Mouse (Mus musculus) thymus, postnatal 10 days (tissue): ENCODE measurements around the gene 6430571L13Rik.

ENCODE experiments used
- DNase-seq, 2 experiments: peaks; one replicate each; pipeline ENCODE4 v3.0.0; 2021; ENCODE audit warnings: low spot score in 2 of 2

The 6430571L13Rik gene

DNA sequence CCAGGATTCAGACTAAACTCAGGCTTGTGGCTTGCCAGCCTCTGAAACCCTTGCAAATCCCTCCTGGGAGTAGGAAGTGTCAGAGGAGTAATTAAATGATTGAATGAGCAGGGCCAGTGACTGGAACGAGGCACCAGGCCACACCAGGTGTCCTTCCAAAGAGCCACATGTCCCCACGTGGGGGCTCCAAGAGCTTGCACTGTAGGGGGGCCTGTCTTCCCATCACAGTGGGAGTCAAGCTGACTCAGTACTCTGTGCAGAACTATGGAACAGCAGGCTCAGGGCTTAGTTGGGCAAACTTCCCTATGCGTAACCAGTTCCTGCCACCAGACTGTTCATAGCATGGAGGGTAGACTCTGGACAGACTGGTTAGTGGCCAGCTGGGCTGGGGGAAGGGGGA lies 44.0 kb downstream of the 6430571L13Rik start:
- no peak for DNase-seq

- peak in 1 of 2 experiments; percentile 50 for DNase-seq
These were observed 46.3 kb downstream of the 6430571L13Rik start for GRCm38 (mm10) chr9:107386722-107387121.

DNA sequence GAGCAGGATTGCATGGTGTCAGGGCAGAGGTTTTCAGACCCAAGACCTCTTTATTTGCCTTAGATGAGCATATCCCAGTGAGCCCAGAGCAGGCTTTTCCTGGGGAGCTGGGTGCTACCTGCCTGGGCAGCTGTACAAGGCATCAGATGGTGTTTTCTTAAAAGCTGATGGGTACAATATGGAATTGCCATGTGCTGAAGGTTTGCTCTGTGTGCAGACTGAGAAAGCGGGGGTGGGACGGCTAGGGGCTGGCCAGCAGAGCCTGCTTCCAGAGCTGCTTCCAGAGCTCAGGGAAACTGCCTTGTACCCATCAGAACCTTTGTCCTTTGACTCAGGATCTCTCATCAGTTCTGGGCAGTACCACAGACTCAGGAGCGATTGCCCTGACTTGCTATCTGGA lies 47.3 kb downstream of the 6430571L13Rik start:
- DNase-seq, result no peak

- DNase-seq, result no peak
These were observed 47.9 kb downstream of the 6430571L13Rik start for GRCm38 (mm10) chr9:107388263-107388662.

DNA sequence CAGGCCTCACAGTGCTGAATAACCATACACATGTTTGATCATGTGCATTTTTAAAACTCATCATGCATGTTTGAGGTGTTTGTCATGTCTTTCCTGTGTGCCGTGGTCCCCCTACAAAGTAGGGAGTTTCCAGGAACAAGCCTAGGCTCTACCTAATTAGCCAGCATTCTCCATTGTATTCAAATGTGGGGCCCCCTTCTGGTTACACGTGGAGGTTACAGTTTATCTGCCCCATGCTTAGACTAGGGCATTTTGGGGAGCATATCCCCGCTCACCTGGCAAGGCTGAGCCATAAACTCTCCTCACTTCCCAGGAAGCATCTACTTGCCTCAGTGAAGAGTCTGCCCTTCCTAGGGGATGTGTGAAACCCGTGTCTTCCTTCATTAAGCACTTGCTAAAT lies 56.0 kb downstream of the 6430571L13Rik start:
- DNase-seq, result no peak

DNA sequence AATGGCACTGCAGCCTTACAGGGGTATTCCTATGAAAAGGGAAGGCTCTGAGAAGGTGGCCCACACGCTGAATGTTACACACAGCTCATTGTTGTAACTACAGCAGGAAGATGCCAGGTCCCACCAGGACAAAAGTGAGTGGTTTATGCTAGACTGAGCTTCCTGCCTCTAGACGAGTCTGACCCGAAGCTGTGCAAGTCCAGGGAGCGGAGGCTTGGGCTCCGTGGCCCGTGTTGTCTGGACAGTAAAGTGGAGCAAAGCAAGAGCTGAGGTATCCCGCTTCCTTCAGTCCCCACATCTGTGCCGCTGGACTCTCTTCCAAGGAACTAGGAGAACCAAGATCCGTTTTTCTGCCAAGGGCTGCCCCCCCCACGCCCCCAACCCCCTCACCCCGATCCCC lies 58.6 kb downstream of the 6430571L13Rik start:
- DNase-seq, result no peak

DNA sequence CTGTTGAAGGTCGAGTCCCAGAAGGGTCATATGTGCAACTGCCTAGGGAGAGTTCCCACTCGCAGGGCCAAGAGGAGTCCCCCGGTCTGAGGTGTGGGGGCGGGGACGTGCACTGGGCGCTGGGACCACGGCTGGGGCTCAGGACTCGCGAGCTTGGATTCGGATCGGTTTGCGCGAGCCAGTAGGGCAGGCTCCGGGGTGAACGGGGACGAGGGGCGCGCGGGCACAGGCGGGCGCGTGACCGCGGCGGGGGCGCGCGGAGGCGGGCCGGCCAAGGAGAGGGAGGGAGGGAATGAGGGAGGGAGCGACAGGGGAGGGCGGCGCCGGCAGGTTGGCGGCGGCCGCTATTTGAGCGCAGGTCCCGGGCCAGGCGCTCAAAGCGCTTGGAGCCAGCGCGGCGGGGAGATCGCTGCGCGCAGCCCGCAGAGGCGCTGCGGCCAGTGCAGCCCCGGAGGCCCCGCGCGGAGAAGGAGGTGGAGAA lies 59.1 kb downstream of the 6430571L13Rik start, which contains the start of gene Cacna2d2:
Gene Cacna2d2, plus strand, starts transcription at position 122 of the 481 bp plus-strand sequence.
- peak in 1 of 2 experiments; percentile 7 for DNase-seq

DNA sequence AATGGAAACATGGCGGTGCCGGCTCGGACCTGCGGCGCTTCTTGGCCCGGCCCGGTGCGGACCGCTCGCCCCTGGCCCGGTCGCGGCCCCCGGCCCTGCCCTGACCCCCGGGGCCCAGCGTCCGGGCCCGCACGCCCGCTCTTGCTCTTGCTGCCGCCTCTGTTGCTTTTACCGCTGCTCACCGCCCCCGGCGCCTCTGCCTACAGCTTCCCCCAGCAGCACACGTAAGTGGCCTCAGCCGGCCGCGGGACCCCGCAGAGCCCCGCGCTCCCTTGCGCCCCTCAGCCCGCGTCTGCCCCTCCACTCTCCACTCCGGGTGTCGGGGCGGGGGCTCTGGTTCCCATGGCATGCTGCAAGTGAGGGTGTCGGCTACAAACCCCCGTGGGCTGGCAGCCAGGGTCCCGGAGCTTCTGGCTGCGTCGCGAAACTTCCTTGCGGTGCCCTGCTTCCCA lies 59.7 kb downstream of the 6430571L13Rik start:
- no peak for DNase-seq

DNA sequence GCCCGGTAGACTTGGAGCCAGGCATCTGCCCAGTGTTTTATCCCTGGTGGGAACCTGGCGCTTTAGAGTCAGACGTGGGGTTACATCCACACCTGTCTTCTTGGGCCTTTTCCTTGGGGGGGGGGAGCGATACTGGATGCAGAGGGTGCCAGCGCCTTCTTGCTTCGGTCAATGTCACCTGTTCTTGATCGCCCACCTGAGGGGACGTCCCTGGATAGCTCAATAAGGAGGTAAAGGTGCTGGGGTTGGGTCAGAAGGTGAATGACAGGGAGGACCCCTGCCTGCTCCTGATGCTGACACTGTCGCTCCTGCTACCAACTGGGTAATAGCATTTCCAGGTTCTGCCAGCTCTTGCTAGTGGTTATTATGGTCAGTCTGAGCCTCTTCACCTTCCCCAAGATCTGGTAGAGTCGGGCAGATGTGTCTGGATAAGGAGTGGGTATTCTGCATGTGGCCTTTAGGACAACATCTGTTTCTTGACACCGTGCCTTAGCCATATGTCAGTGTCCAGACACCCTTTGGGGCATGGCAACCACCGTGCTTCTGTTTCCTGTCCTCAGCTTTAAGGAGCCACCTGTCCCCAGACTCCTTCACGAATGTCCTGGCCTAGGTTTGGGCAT lies 60.4 kb downstream of the 6430571L13Rik start:
- no peak for DNase-seq
